Mouse (Mus musculus): ENCODE data around the gene Polr2b. TPM values are rescaled to one million over a fixed set of nuclear protein-coding genes. Genes with fewer than 3 reads are reported as not detected.

Polr2b gene
- polyA plus RNA-seq, 1 experiment from 2014 or later = 40.4 TPM

GRCm38 (mm10) chr5:77375546-77375945 is 65.6 kb downstream of the Polr2b start:
- Histone ChIP-seq H3K9ac (ENCODE audit: low read length) (no peak overlapping the region), H3K4me1 (ENCODE audit: control insufficient read depth, insufficient read depth, low read length) (peaks cover 10% of the 10 kb centered on the region), H3K9me3 (replicated peaks; ENCODE audit: control insufficient read depth, low read length) (no peaks in the 10 kb centered on the region), H3K27ac (ENCODE audit: low read length) (no peak overlapping the region), H3K27me3 (ENCODE audit: control insufficient read depth, insufficient read depth, low read length) (no peaks in the 10 kb centered on the region), H3K4me2 (ENCODE audit: low read depth, low read length) (no peak overlapping the region), H3K36me3 (ENCODE audit: control insufficient read depth, insufficient read depth) (no peaks in the 10 kb centered on the region), H3K4me3 (ENCODE audit: low read length) (no peak overlapping the region)
- ATAC-seq (replicated peaks; ENCODE audit: extremely low read depth, insufficient read depth, low FRiP score) = no peak
- WGBS = 66% methylated on average over 4 of the region's 4 CpGs

- no peak overlapping the region for H3K27ac ChIP-seq (ENCODE audit: low read length)
- H3K9me3 ChIP-seq (replicated peaks; ENCODE audit: control insufficient read depth, low read length) = no peaks in the 10 kb centered on the region
- WGBS = 81% methylated on average over 3 of the region's 3 CpGs
- H3K27me3 ChIP-seq (ENCODE audit: control insufficient read depth, insufficient read depth, low read length) = no peaks in the 10 kb centered on the region
- H3K36me3 ChIP-seq (ENCODE audit: control insufficient read depth, insufficient read depth) = no peaks in the 10 kb centered on the region
- no peak overlapping the region for H3K4me2 ChIP-seq (ENCODE audit: low read depth, low read length)
- no peak overlapping the region for H3K4me3 ChIP-seq (ENCODE audit: low read length)
- H3K9ac ChIP-seq (ENCODE audit: low read length) = no peak overlapping the region
- ATAC-seq (replicated peaks; ENCODE audit: extremely low read depth, insufficient read depth, low FRiP score) = no peak
- H3K4me1 ChIP-seq (ENCODE audit: control insufficient read depth, insufficient read depth, low read length) = peaks cover 10% of the 10 kb centered on the region
Observed at GRCm38 (mm10) chr5:77378027-77378426, 68.1 kb downstream of the Polr2b start.

GRCm38 (mm10) chr5:77379434-77380135 is 69.6 kb downstream of the Polr2b start:
- H3K4me3 ChIP-seq (ENCODE audit: low read length) = no peak overlapping the region
- H3K27me3 ChIP-seq (ENCODE audit: control insufficient read depth, insufficient read depth, low read length) = no peaks in the 10 kb centered on the region
- WGBS = 74% methylated on average over 14 of the region's 14 CpGs
- no peaks in the 10 kb centered on the region for H3K36me3 ChIP-seq (ENCODE audit: control insufficient read depth, insufficient read depth)
- H3K9ac ChIP-seq (ENCODE audit: low read length) = no peak overlapping the region
- H3K4me1 ChIP-seq (ENCODE audit: control insufficient read depth, insufficient read depth, low read length) = peaks cover 12% of the 10 kb centered on the region
- no peak overlapping the region for H3K27ac ChIP-seq (ENCODE audit: low read length)
- ATAC-seq (replicated peaks; ENCODE audit: extremely low read depth, insufficient read depth, low FRiP score) = no peak
- H3K4me2 ChIP-seq (ENCODE audit: low read depth, low read length) = no peak overlapping the region
- H3K9me3 ChIP-seq (replicated peaks; ENCODE audit: control insufficient read depth, low read length) = no peaks in the 10 kb centered on the region

GRCm38 (mm10) chr5:77380321-77380901 is 70.5 kb downstream of the Polr2b start:
- no peaks in the 10 kb centered on the region for H3K36me3 ChIP-seq (ENCODE audit: control insufficient read depth, insufficient read depth)
- WGBS = 82% methylated on average over 17 of the region's 17 CpGs
- ATAC-seq (replicated peaks; ENCODE audit: extremely low read depth, insufficient read depth, low FRiP score) = no peak
- no peak overlapping the region for H3K27ac ChIP-seq (ENCODE audit: low read length)
- peaks cover 5% of the 10 kb centered on the region; the same call in 1 of the 2 replicates for H3K4me1 ChIP-seq (ENCODE audit: control insufficient read depth, insufficient read depth, low read length)
- H3K9ac ChIP-seq (ENCODE audit: low read length) = no peak overlapping the region
- H3K4me3 ChIP-seq (ENCODE audit: low read length) = no peak overlapping the region
- H3K9me3 ChIP-seq (replicated peaks; ENCODE audit: control insufficient read depth, low read length) = no peaks in the 10 kb centered on the region
- no peaks in the 10 kb centered on the region for H3K27me3 ChIP-seq (ENCODE audit: control insufficient read depth, insufficient read depth, low read length)
- no peak overlapping the region for H3K4me2 ChIP-seq (ENCODE audit: low read depth, low read length)

- H3K4me2 ChIP-seq (ENCODE audit: low read depth, low read length) = no peak overlapping the region
- no peaks in the 10 kb centered on the region for H3K36me3 ChIP-seq (ENCODE audit: control insufficient read depth, insufficient read depth)
- no peak for ATAC-seq (replicated peaks; ENCODE audit: extremely low read depth, insufficient read depth, low FRiP score)
- no peak overlapping the region for H3K4me3 ChIP-seq (ENCODE audit: low read length)
- H3K27ac ChIP-seq (ENCODE audit: low read length) = no peak overlapping the region
- H3K4me1 ChIP-seq (ENCODE audit: control insufficient read depth, insufficient read depth, low read length) = peaks cover 5% of the 10 kb centered on the region
- H3K27me3 ChIP-seq (ENCODE audit: control insufficient read depth, insufficient read depth, low read length) = no peaks in the 10 kb centered on the region
- no peaks in the 10 kb centered on the region for H3K9me3 ChIP-seq (replicated peaks; ENCODE audit: control insufficient read depth, low read length)
- H3K9ac ChIP-seq (ENCODE audit: low read length) = no peak overlapping the region
- WGBS = 89% methylated on average over 7 of the region's 7 CpGs
Observed at GRCm38 (mm10) chr5:77381283-77381682, 71.3 kb downstream of the Polr2b start.

GRCm38 (mm10) chr5:77381686-77382085 is 71.7 kb downstream of the Polr2b start:
- WGBS = 82% methylated on average over 5 of the region's 5 CpGs
- Histone ChIP-seq H3K36me3 (ENCODE audit: control insufficient read depth, insufficient read depth) (no peaks in the 10 kb centered on the region), H3K9me3 (replicated peaks; ENCODE audit: control insufficient read depth, low read length) (no peaks in the 10 kb centered on the region), H3K4me2 (ENCODE audit: low read depth, low read length) (no peak overlapping the region), H3K9ac (ENCODE audit: low read length) (no peak overlapping the region), H3K4me3 (ENCODE audit: low read length) (no peak overlapping the region), H3K27ac (ENCODE audit: low read length) (no peak overlapping the region), H3K27me3 (ENCODE audit: control insufficient read depth, insufficient read depth, low read length) (no peaks in the 10 kb centered on the region), H3K4me1 (ENCODE audit: control insufficient read depth, insufficient read depth, low read length) (peaks cover 8% of the 10 kb centered on the region)
- ATAC-seq (replicated peaks; ENCODE audit: extremely low read depth, insufficient read depth, low FRiP score) = no peak

GRCm38 (mm10) chr5:77383799-77384554 is 74.0 kb downstream of the Polr2b start:
- no peak overlapping the region for H3K27ac ChIP-seq (ENCODE audit: low read length)
- H3K4me3 ChIP-seq (ENCODE audit: low read length) = no peak overlapping the region
- no peak overlapping the region for H3K4me2 ChIP-seq (ENCODE audit: low read depth, low read length)
- 0 out of 2 replicates have a peak, but pooled peaks have one; percentile 18 for ATAC-seq (replicated peaks; ENCODE audit: extremely low read depth, insufficient read depth, low FRiP score)
- H3K9me3 ChIP-seq (replicated peaks; ENCODE audit: control insufficient read depth, low read length) = no peaks in the 10 kb centered on the region
- H3K9ac ChIP-seq (ENCODE audit: low read length) = no peak overlapping the region
- H3K4me1 ChIP-seq (ENCODE audit: control insufficient read depth, insufficient read depth, low read length) = peaks cover 8% of the 10 kb centered on the region
- H3K27me3 ChIP-seq (ENCODE audit: control insufficient read depth, insufficient read depth, low read length) = no peaks in the 10 kb centered on the region
- H3K36me3 ChIP-seq (ENCODE audit: control insufficient read depth, insufficient read depth) = no peaks in the 10 kb centered on the region
- WGBS = 72% methylated on average over 5 of the region's 5 CpGs

- no peak for ATAC-seq (replicated peaks; ENCODE audit: extremely low read depth, insufficient read depth, low FRiP score)
- Histone ChIP-seq H3K4me2 (ENCODE audit: low read depth, low read length) (no peak overlapping the region), H3K36me3 (ENCODE audit: control insufficient read depth, insufficient read depth) (no peaks in the 10 kb centered on the region), H3K9ac (ENCODE audit: low read length) (no peak overlapping the region), H3K9me3 (replicated peaks; ENCODE audit: control insufficient read depth, low read length) (no peaks in the 10 kb centered on the region), H3K4me1 (ENCODE audit: control insufficient read depth, insufficient read depth, low read length) (peaks cover 8% of the 10 kb centered on the region), H3K4me3 (ENCODE audit: low read length) (no peak overlapping the region), H3K27me3 (ENCODE audit: control insufficient read depth, insufficient read depth, low read length) (no peaks in the 10 kb centered on the region), H3K27ac (ENCODE audit: low read length) (no peak overlapping the region)
- 70% methylated on average over 9 of the region's 9 CpGs for WGBS
Observed at GRCm38 (mm10) chr5:77384724-77385123, 74.8 kb downstream of the Polr2b start.

GRCm38 (mm10) chr5:77385221-77385620 is 75.3 kb downstream of the Polr2b start:
- Histone ChIP-seq H3K4me1 (ENCODE audit: control insufficient read depth, insufficient read depth, low read length) (peaks cover 8% of the 10 kb centered on the region), H3K27ac (ENCODE audit: low read length) (no peak overlapping the region), H3K4me3 (ENCODE audit: low read length) (no peak overlapping the region), H3K27me3 (ENCODE audit: control insufficient read depth, insufficient read depth, low read length) (no peaks in the 10 kb centered on the region), H3K4me2 (ENCODE audit: low read depth, low read length) (no peak overlapping the region), H3K9me3 (replicated peaks; ENCODE audit: control insufficient read depth, low read length) (no peaks in the 10 kb centered on the region), H3K36me3 (ENCODE audit: control insufficient read depth, insufficient read depth) (no peaks in the 10 kb centered on the region), H3K9ac (ENCODE audit: low read length) (no peak overlapping the region)
- no peak for ATAC-seq (replicated peaks; ENCODE audit: extremely low read depth, insufficient read depth, low FRiP score)
- WGBS = 86% methylated on average over 5 of the region's 5 CpGs
